Mouse (Mus musculus) brain, embryonic 14.5 days (tissue): ENCODE data around the gene Rapgef3.

Experiments used
- CTCF ChIP-seq: fragments of 200-500 bp; IDR thresholded peaks from 2 replicates; pipeline ENCODE4 v1.5.1; 2012; ENCODE audit warnings: inconsistent platforms, mild to moderate bottlenecking, moderate library complexity, borderline replicate concordance; ENCODE audit not compliant: insufficient read depth, insufficient read length; ENCODE audit errors: extremely low read depth
- POLR2A ChIP-seq: fragments of 200-500 bp; IDR thresholded peaks from 2 replicates; pipeline ENCODE4 v1.6.1; 2012; ENCODE audit warnings: mild to moderate bottlenecking, inconsistent platforms, borderline replicate concordance; ENCODE audit not compliant: poor library complexity, insufficient read depth, insufficient read length, severe bottlenecking; ENCODE audit errors: extremely low read depth

- no peak for TF ChIP-seq POLR2A
- TF ChIP-seq CTCF, result no peak
These were observed 25.7 kb downstream of the Rapgef3 start for GRCm38 (mm10) chr15:97742074-97742473.
